Mouse (Mus musculus) frontal cortex, postnatal 36 days (tissue): ENCODE data around the gene Cpa4.
A peak's percentile ranks its signal among the peaks of the same experiment; 100 is the strongest.

Experiments used
- DNase-seq, 2 experiments: peaks; one replicate each; pipeline ENCODE4 v3.0.0; 2022; ENCODE audit warnings: low spot score in 2 of 2

The Cpa4 gene

GRCm38 (mm10) chr6:30551644-30552580 lies 16.3 kb upstream of the Cpa4 start:
- DNase-seq, result no peak

DNA sequence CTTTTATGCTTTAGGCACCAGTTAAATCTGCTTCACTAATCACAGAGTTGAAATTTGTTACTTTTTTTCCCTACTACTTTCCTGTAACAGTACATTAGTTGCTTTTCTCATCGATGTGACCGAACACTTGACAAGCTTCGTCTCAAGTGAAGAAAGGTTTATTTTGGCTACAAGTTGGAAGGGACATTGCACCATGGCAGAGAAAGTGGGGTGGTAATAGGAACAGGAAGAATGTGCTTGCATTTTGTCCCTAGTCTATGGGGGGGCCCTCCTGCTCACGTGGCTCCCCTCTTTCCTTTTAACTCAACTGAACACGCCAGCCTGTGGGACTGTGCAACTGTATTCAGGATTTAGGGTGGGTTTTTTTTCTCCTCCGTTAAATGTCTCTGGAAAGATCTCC lies 15.5 kb upstream of the Cpa4 start:
- DNase-seq, result no peak

- DNase-seq, result no peak
Measured at GRCm38 (mm10) chr6:30553381-30554010, 14.7 kb upstream of the Cpa4 start.

- no peak for DNase-seq
Measured at GRCm38 (mm10) chr6:30554092-30554491, 14.1 kb upstream of the Cpa4 start.

DNA sequence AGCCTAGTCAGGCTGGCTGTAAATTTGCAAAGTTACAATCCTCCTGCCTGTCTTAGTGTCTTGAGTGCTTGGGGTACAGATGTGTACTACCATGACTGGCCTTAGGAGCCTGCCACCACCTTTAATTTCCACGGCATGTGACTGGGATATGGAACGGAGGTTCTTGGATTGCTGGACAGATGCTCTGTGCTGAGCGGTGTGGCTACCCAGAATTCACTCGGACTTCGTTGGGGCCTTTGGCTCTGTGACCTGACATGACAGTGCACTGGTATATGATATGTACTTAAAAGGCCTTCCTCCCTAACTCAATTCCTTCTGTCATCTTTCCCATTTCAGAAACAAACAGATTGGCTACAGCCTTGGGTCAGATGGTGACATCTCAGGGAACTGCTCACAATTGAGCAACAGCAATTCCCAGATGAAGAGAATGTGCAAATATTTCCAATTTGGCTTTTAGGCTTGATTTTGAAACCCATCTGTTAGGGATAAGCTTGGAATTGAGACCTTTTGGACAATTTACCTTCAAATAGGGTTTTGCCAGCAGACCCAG lies 13.5 kb upstream of the Cpa4 start:
- DNase-seq, result no peak

- DNase-seq, result no peak
Measured at GRCm38 (mm10) chr6:30556080-30556479, 12.1 kb upstream of the Cpa4 start.

DNA sequence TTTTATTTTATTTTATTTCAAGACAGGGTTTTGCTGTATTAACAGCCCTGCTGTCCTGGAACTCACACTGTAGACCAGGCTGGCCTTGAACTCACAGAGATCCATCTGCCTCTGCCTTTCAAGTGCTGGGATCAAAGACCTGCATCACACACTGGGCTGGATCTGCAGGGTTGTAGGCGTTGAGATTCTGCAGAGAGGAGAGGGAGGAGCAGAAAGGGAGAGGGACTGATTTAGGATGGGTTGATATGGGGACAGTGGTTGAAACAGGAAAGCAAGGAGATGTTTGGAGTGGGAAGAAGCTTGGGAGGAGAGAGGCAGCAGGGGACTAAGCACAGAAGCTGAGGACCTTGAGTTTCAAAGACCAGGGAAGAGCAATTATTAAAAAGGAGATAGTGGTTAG lies 8.4 kb upstream of the Cpa4 start:
- DNase-seq, result no peak

- DNase-seq, result no peak
Measured at GRCm38 (mm10) chr6:30562132-30562531, 6.0 kb upstream of the Cpa4 start.

- no peak for DNase-seq
Measured at GRCm38 (mm10) chr6:30563575-30563974, 4.6 kb upstream of the Cpa4 start.

DNA sequence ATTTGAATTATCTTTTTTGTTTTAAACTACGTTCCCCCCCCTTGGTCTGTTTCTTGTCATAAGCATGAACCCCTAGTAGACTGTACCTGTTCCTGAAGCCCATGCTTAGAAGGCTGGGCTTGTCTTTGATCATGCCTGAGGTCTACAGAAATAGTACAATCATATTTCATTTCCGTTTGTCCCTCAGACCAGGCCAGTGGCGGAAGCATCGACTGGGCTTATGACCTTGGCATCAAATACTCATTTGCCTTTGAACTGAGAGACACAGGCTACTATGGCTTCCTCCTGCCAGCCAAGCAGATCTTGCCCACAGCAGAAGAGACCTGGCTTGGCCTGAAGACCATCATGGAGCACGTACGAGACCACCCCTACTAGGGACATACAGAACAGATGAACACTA lies 4.1 kb upstream of the Cpa4 start:
- DNase-seq, result no peak

- peak in 1 of 2 experiments; percentile 69 for DNase-seq
Measured at GRCm38 (mm10) chr6:30569331-30569730, 1.2 kb downstream of the Cpa4 start.

DNA sequence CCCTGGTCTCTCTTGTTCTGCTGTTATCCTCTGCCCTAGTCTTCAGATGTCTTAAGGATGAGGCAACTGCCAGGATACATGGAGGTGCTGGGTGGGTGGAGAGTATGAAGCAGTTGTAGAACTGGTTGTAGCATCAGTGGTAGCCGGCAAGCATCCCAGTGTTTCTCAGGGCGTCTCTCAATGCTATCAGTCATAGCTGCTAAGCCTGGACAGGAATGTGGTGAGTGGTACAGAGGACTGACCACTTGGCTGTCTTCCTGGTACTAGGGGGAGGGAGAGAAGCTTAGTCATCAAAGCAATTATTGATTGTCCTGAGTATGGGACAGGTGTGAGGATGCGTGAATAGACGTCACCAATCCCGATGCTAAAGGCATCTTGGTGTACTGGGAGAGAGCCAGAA lies 1.8 kb downstream of the Cpa4 start:
- DNase-seq, result no peak

GRCm38 (mm10) chr6:30572456-30573311 lies 4.5 kb downstream of the Cpa4 start:
- DNase-seq, result peak; percentile 76 to 89

DNA sequence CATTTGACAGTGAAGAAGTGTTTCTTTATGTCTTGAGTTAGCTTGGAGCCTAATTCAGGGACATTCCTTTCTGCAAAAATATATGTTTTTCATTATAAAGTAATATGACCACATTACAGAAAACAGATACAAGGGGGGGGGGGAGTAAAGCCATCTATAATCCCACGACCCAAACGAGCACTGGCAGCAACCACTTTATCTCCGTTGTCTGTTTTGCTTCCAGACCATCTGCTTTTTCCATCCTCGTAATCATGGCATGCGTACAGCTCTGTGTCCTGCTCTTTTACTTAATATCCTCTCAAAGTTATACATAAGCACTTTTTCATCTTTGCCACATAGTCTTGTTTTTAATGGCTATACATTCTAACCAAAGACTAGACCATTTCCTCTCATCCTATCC lies 5.2 kb downstream of the Cpa4 start:
- DNase-seq, result no peak

DNA sequence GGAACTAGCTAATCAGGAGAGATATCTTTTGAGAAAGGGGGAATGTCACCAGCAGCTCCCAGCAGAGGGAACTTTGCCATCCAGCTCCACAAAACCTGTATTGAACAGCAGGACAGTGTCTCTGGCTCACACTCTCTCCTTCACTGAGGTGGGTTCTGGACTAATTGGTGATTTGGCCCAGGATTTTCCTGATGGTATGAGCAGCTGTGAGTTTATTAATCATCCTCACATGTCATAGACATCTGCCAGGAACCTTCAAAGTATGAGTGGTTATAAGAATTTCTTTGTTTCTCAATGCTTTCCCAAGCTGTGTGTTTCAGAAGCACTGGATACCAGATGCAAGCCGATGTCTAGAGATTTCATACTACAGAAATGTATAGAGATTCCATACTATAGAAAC lies 6.8 kb downstream of the Cpa4 start:
- DNase-seq, result no peak

- DNase-seq, result no peak
Measured at GRCm38 (mm10) chr6:30576477-30577203, 8.5 kb downstream of the Cpa4 start.

DNA sequence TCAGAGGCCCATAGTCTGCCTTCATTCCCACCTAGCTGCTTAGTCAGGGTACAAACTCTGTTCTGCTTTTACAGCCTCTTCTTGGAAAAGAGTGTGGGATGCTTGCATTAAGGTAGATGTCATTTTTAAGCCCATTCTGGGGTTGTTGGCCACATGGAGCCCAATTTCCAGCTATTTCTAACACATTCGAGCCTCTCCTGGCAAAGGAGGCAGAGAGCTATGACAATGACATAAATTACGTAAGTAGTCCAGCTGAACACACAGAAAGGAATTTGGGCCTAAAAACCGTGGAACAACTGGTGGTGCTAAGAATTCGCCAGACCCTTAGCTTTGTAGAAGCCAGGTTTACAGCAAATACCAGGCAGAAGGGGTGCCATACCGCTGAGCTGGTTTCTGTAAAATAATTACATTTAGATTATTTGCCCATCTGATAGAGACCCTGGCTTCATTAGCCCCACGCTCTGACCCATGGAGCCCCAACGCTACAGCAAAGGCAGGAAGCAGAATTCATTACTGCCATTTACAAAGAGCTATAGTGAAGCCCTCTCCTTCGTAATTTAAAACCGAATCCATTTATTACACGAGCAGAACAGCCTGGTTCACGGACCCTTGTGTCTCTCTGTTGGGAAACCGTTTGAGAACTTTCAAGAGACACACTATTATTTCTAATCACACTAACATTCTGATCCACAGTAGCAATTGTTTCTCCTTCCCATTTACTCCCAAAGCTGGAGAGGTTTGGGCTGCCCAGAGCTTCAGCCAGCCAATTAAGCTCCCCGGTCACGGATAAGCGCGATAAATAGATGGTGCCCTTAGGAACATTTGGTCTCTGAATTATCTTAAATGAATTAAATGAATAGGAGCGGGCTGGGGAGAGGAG lies 12.0 kb downstream of the Cpa4 start:
- peak in 1 of 2 experiments; percentile 33 for DNase-seq

DNA sequence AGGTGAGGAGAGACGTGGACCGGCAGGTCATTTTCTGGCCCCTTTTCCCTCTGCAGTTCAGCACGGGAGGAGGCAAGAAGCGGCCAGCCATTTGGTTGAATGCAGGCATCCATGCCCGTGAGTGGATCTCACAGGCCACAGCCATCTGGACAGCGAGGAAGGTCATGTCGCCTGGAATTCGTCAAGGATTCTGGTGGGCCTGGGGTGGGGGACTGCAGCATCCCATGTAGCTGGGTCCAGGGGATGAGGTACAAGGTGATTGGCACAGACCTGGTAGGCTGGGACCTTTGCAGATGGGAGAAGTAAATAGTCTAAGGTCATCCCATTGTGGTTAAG lies 12.6 kb downstream of the Cpa4 start:
- DNase-seq, result no peak

GRCm38 (mm10) chr6:30586886-30587442 lies 18.8 kb downstream of the Cpa4 start:
- no peak for DNase-seq

GRCm38 (mm10) chr6:30589819-30590218 lies 21.6 kb downstream of the Cpa4 start:
- no peak for DNase-seq
